Mouse (Mus musculus) neural tube, embryonic 11.5 days (tissue): ENCODE measurements around the gene Nbas. TPM values are rescaled to one million over a fixed set of nuclear protein-coding genes. Genes with fewer than 3 reads are reported as not detected.

ENCODE experiments used
- ATAC-seq: fragments of 200-750 bp; cut with Nextera tagmentation; 2 replicates; pipeline ENCODE4 v1.8.0; 2017; ENCODE audit warnings: moderate number of reproducible peaks, mild to moderate bottlenecking, moderate TSS enrichment, moderate library complexity; ENCODE audit not compliant: insufficient read depth, low FRiP score, low TSS enrichment
- DNase-seq: peaks from one replicate; pipeline ENCODE4 v3.0.0-alpha.2; 2015; ENCODE audit warnings: low spot score
- H3K27ac ChIP-seq: fragments of 300-500 bp; sonication (generic); 2 replicates; pipeline ENCODE4 v1.5.1; 2014; ENCODE audit warnings: low read depth, mild to moderate bottlenecking, low read length
- H3K27me3 ChIP-seq: fragments of 300-500 bp; sonication (generic); 2 replicates; pipeline ENCODE4 v1.6.1; 2014; ENCODE audit warnings: mild to moderate bottlenecking, low read length, mixed read lengths; ENCODE audit not compliant: control insufficient read depth, insufficient read depth
- H3K36me3 ChIP-seq: fragments of 300-500 bp; sonication (generic); 2 replicates; pipeline ENCODE4 v1.6.1; 2014; ENCODE audit warnings: mild to moderate bottlenecking, low read length, moderate library complexity, mixed read lengths; ENCODE audit not compliant: control insufficient read depth, insufficient read depth
- H3K4me1 ChIP-seq: fragments of 300-500 bp; sonication (generic); 2 replicates; pipeline ENCODE4 v1.6.1; 2014; ENCODE audit warnings: low read length, mixed read lengths; ENCODE audit not compliant: control insufficient read depth, insufficient read depth
- H3K4me2 ChIP-seq: fragments of 300-500 bp; sonication (generic); 2 replicates; pipeline ENCODE4 v1.6.1; 2014; ENCODE audit warnings: low read depth, mild to moderate bottlenecking, moderate library complexity
- H3K4me3 ChIP-seq: fragments of 300-500 bp; sonication (generic); 2 replicates; pipeline ENCODE4 v1.5.1; 2014; ENCODE audit warnings: low read depth, low read length
- H3K9ac ChIP-seq: fragments of 300-500 bp; sonication (generic); 2 replicates; pipeline ENCODE4 v1.6.1; 2014; ENCODE audit warnings: mild to moderate bottlenecking, low read length
- H3K9me3 ChIP-seq: fragments of 300-500 bp; sonication (generic); 2 replicates; pipeline ENCODE4 v1.6.1; 2016; ENCODE audit warnings: low read length; ENCODE audit not compliant: control insufficient read depth
- WGBS: fragments of 180-500 bp; shearing (Covaris S2); extraction: QIAGEN DNeasy Blood & Tissue Kit; methylation state at CpG from one replicate; pipeline ENCODE4 v1.1.7; 2014; 5-methylcytosine and 5-hydroxymethylcytosine counted together
- polyA plus RNA-seq: library from polyadenylated mRNA; unstranded; fragments of >200 nt; fragmentation: Nextera tagmentation; extraction: Ambion mirVana; gene quantifications from 2 replicates; pipeline ENCODE4 v1.2.1, GENCODE M21; 2014

Nbas gene
- polyA plus RNA-seq, 1 experiment from 2014 or later = 19.2 TPM

DNA sequence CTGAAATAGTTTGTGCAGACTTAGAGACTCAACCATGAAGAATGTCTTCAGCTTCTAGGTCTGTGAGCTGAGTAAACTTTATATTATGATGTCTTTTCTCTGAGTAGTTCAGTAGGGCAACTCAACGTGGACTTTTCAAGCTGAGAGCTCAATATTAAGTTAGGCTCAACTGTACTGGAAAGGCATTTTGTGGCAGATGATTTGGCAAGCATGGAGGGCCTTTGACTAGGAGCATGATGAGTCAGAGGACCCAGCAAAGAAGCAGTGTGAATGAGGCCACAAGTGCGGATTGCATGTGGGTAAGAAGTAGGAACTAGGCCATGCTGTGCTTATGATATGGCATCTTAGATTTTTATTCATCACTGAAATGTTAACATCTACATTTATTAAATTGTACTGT lies 205.9 kb downstream of the Nbas start:
- no peaks in the 10 kb centered on the region for H3K27me3 ChIP-seq
- WGBS = 86% methylated on average over 2 of the region's 2 CpGs

DNA sequence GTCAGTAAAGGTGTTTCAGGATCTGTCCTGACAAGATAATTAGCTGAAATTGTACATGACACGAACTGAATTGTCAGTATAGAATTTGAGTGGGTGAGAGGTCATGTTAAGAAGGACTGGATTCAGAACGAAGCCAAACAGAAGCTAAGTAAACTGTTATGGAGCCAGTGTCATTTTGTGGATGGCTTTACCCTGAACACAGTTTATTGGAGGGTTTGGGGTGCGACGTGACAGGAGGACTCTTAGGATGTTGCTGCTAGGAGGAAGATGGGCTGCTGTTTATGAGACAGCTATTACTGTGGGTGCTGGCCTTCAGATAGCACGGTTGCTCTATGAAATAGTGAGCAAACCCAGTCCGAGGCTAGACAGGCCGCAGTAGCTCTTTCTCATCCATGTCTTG lies 210.2 kb downstream of the Nbas start:
- ATAC-seq (no peak), DNase-seq (no peak)
- no peaks in the 10 kb centered on the region for H3K4me1 ChIP-seq
- H3K36me3 ChIP-seq = no peaks in the 10 kb centered on the region
- H3K9ac ChIP-seq = no peak overlapping the region
- H3K27me3 ChIP-seq = no peaks in the 10 kb centered on the region
- no peak overlapping the region for H3K4me2 ChIP-seq
- H3K4me3 ChIP-seq = no peak overlapping the region
- no peaks in the 10 kb centered on the region for H3K9me3 ChIP-seq
- 92% methylated on average over 7 of the region's 7 CpGs for WGBS
- H3K27ac ChIP-seq = no peak overlapping the region

More for the DNA sequence above, 205.9 kb downstream of the Nbas start:
- ATAC-seq (no peak), DNase-seq (no peak)
- H3K36me3 ChIP-seq = no peaks in the 10 kb centered on the region
- H3K4me3 ChIP-seq = no peak overlapping the region
- no peaks in the 10 kb centered on the region for H3K9me3 ChIP-seq
- H3K4me1 ChIP-seq = no peaks in the 10 kb centered on the region
- H3K9ac ChIP-seq = no peak overlapping the region
- H3K4me2 ChIP-seq = no peak overlapping the region
- no peak overlapping the region for H3K27ac ChIP-seq

DNA sequence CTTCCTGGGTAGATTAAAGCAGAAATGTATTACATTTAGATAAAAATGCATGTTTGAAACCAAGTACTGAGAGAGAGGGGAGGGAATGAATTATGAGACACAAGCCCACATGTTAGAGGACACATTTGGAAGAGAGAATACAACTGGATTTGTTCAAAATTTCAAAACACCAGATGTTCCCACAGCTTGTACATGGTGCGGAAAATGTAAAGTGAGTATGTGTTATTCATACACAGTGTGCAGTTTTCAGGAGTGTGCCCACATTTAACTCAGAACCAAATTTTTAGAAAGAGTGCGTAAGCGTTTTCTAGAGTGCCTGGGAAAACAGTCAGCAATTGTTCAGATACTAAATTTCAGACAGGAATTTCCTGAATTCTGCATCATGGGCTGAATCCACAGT lies 217.3 kb downstream of the Nbas start:
- Histone ChIP-seq H3K9ac (no peak overlapping the region), H3K36me3 (no peaks in the 10 kb centered on the region), H3K4me1 (no peaks in the 10 kb centered on the region), H3K4me3 (no peak overlapping the region), H3K9me3 (no peaks in the 10 kb centered on the region), H3K27me3 (no peaks in the 10 kb centered on the region), H3K27ac (no peak overlapping the region), H3K4me2 (no peak overlapping the region)
- DNase-seq (no peak), ATAC-seq (no peak)
- 85% methylated on average over 3 of the region's 3 CpGs for WGBS

GRCm38 (mm10) chr12:13497211-13497610 lies 228.3 kb downstream of the Nbas start:
- Histone ChIP-seq H3K4me3 (no peak overlapping the region), H3K4me2 (no peak overlapping the region), H3K36me3 (no peaks in the 10 kb centered on the region), H3K4me1 (peaks cover 4% of the 10 kb centered on the region; the same call in 1 of the 2 replicates), H3K27me3 (no peaks in the 10 kb centered on the region), H3K27ac (no peak overlapping the region), H3K9ac (no peak overlapping the region), H3K9me3 (no peaks in the 10 kb centered on the region)
- DNase-seq (no peak), ATAC-seq (no peak)
- WGBS = 91% methylated on average over 6 of the region's 6 CpGs

DNA sequence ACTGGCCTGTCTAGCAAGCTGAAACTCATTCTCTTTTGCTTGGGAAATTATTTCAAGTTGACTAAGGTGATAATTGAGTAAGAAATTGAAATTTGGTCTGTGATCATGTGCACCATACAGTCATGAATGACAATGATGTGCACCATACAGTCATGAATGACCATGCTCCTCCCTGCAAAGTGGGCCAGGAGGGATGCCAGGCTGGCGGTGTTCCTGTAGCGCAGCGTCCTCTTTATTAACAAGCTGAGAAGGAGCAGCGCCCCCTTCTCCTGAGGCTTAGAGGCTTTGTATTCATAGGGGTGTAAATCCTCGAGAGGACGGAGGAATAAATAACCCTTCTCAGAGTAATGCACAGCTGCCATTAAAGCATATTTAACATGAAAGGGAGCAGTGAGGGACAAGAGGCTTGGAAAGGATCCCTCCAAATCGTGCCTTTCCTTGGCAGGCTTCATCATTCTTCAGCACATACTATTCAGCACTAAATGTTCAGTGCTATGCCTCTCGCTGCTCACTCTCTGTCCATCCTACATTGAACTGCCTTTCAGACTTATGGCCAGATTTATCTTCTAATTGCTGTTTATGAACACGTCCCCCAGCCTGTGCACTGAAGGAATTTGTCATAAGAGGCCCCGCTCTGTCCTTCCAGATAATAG lies 230.4 kb downstream of the Nbas start:
- DNase-seq (no peak), ATAC-seq (no peak)
- WGBS = 64% methylated on average over 10 of the region's 10 CpGs
- Histone ChIP-seq H3K4me1 (peaks cover 4% of the 10 kb centered on the region; the same call in 1 of the 2 replicates), H3K27me3 (no peaks in the 10 kb centered on the region), H3K9ac (no peak overlapping the region), H3K9me3 (no peaks in the 10 kb centered on the region), H3K4me2 (no peak overlapping the region), H3K27ac (no peak overlapping the region), H3K4me3 (no peak overlapping the region), H3K36me3 (no peaks in the 10 kb centered on the region)

DNA sequence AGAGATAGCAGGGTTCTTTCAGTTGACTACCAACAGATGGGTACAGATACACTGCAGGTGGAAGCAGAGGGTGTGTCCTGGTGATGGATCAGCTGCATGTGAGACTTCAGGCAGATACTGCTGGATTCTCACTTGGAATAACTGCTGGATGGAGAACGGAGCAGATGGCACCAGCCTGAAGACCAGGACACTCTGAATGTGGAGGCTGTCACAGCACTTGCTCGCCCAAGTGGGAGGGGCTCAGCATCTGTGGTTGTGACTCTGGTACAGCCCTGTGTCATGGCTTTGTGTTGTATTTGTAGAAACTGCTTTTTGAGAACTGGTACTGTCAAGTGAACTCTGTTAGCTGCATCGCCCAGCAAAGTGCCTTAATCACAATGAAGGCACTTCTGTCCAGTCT lies 231.3 kb downstream of the Nbas start:
- Histone ChIP-seq H3K4me1 (peaks cover 4% of the 10 kb centered on the region; the same call in 1 of the 2 replicates), H3K4me2 (no peak overlapping the region), H3K27me3 (no peaks in the 10 kb centered on the region), H3K9ac (no peak overlapping the region), H3K4me3 (no peak overlapping the region), H3K9me3 (no peaks in the 10 kb centered on the region), H3K36me3 (no peaks in the 10 kb centered on the region), H3K27ac (no peak overlapping the region)
- WGBS = 91% methylated on average over 3 of the region's 3 CpGs
- DNase-seq = no peak
- ATAC-seq = no peak

- no peaks in the 10 kb centered on the region for H3K27me3 ChIP-seq
- no peak overlapping the region for H3K27ac ChIP-seq
- H3K36me3 ChIP-seq = no peaks in the 10 kb centered on the region
- DNase-seq (no peak), ATAC-seq (no peak)
- no peak overlapping the region for H3K4me2 ChIP-seq
- no peak overlapping the region for H3K4me3 ChIP-seq
- H3K9ac ChIP-seq = no peak overlapping the region
- no peaks in the 10 kb centered on the region for H3K4me1 ChIP-seq
- H3K9me3 ChIP-seq = no peaks in the 10 kb centered on the region
- WGBS = 76% methylated on average over 5 of the region's 5 CpGs
These were observed 236.0 kb downstream of the Nbas start for GRCm38 (mm10) chr12:13504771-13505444.

DNA sequence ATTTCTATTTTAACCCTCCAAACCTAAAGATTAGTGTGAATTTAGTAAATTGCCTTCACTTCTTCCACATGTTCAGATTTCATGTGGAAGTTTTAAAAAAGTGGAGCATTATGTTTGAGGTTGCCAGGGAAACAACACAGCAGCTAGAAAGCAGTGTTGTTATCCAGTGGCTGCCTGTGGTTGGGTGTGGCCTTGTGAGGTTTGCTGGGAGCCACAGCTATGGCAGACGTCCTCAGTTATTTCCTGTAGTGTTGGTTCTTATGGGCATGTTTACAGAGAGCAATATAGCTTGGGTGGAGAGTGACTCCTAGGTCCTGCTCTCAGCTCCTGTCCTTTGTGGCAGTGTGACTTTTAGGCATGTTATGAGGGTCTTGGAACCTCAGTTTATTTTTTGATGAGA lies 249.1 kb downstream of the Nbas start:
- Histone ChIP-seq H3K27me3 (no peaks in the 10 kb centered on the region), H3K9ac (no peak overlapping the region), H3K4me3 (no peak overlapping the region), H3K27ac (no peak overlapping the region), H3K4me2 (no peak overlapping the region), H3K9me3 (no peaks in the 10 kb centered on the region), H3K4me1 (no peaks in the 10 kb centered on the region), H3K36me3 (no peaks in the 10 kb centered on the region)
- 35% methylated on average over 1 of the region's 1 CpGs for WGBS
- DNase-seq (no peak), ATAC-seq (no peak)

DNA sequence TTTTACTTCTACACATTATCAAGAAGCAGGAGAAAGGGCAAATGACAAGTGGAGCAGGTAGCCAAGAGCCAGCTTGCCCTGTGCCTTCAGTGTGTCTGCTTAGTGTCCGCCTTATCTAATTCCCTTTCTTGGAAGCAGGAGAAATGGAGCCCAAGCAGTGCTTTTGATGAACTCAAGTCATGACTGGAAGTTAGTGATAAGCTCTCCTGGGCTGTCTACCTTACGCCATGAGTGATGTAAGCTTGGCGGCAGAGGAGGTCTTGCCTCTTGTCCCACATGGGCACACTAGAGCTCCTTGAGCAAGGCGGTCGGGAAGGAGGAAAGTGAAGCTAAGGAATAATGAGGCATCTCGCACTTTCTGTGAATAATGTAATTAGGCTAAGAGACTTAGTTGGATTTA lies 250.5 kb downstream of the Nbas start:
- Histone ChIP-seq H3K4me3 (no peak overlapping the region), H3K27ac (no peak overlapping the region), H3K9me3 (no peaks in the 10 kb centered on the region), H3K27me3 (no peaks in the 10 kb centered on the region), H3K36me3 (no peaks in the 10 kb centered on the region), H3K4me2 (no peak overlapping the region), H3K9ac (no peak overlapping the region), H3K4me1 (no peaks in the 10 kb centered on the region)
- 94% methylated on average over 6 of the region's 6 CpGs for WGBS
- DNase-seq = no peak
- no peak for ATAC-seq
